Mouse (Mus musculus): ENCODE measurements around the gene Rogdi. TPM values are rescaled to one million over a fixed set of nuclear protein-coding genes. Genes with fewer than 3 reads are reported as not detected.

The Rogdi gene
- polyA plus RNA-seq, 1 experiment = 29.3 TPM

DNA sequence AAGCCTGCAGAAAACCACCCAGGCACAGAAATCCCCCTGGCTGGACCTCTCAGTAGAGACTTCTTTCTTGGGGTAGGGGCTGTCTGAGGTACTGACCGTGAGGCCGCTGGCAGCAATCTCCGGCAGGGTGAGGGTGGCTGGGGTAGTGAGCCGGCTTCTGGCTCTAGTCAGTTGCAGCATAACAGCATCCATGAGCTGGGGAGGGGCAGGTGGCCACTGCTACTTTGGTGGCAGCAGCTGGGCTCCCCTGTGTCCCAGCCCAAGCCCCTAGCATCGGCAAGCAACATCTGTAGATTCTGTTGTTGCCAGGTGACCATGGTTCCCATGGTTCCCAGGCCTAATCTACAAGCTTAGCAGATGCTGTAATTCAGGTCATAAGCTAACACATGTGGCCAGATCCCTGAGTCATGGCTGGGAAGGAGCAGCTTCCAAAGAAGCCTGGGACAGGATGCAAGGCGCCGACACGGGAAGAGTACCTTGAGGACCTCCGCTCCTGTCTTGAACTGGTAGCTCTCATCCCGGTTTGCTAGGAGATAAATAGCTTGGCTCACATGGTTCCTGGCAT, 2.9 kb downstream of the Rogdi start:
- peaks cover 6% of the 10 kb centered on the region for H3K4me1 ChIP-seq (ENCODE audit: control insufficient read depth, insufficient read depth, insufficient read length, low read length)
- H3K4me3 ChIP-seq (ENCODE audit: insufficient read depth, low read depth, low read length) = no peak overlapping the region
- no peak overlapping the region for H3K27ac ChIP-seq (replicated peaks; ENCODE audit: low read depth, low read length)

- peaks cover 6% of the 10 kb centered on the region for H3K4me1 ChIP-seq (ENCODE audit: control insufficient read depth, insufficient read depth, insufficient read length, low read length)
- no peak overlapping the region for H3K4me3 ChIP-seq (ENCODE audit: insufficient read depth, low read depth, low read length)
- H3K27ac ChIP-seq (replicated peaks; ENCODE audit: low read depth, low read length) = no peak overlapping the region
Measured at GRCm38 (mm10) chr16:5008076-5008475, 5.3 kb downstream of the Rogdi start.

- Histone ChIP-seq H3K27ac (replicated peaks; ENCODE audit: low read depth, low read length) (no peak overlapping the region), H3K4me3 (ENCODE audit: insufficient read depth, low read depth, low read length) (no peak overlapping the region), H3K4me1 (ENCODE audit: control insufficient read depth, insufficient read depth, insufficient read length, low read length) (peaks cover 6% of the 10 kb centered on the region)
Measured at GRCm38 (mm10) chr16:5007492-5007891, 5.9 kb downstream of the Rogdi start.

- peaks cover 1% of the 10 kb centered on the region; the same call in 1 of the 2 replicates for H3K4me1 ChIP-seq (ENCODE audit: control insufficient read depth, insufficient read depth, insufficient read length, low read length)
- H3K27ac ChIP-seq (replicated peaks; ENCODE audit: low read depth, low read length) = no peak within 1 kb of the TSS
- H3K4me3 ChIP-seq (ENCODE audit: insufficient read depth, low read depth, low read length) = no peak within 1 kb of the TSS
Measured at GRCm38 (mm10) chr16:5007067-5007466, 6.3 kb downstream of the Rogdi start, which contains the start of gene Smim22. Gene Smim22, plus strand, starts transcription at chr16:5007288.

GRCm38 (mm10) chr16:5000611-5001010, 12.7 kb downstream of the Rogdi start:
- H3K27ac ChIP-seq (replicated peaks; ENCODE audit: low read depth, low read length) = no peak overlapping the region
- H3K4me1 ChIP-seq (ENCODE audit: control insufficient read depth, insufficient read depth, insufficient read length, low read length) = peaks cover 9% of the 10 kb centered on the region
- no peak overlapping the region for H3K4me3 ChIP-seq (ENCODE audit: insufficient read depth, low read depth, low read length)

GRCm38 (mm10) chr16:4998984-4999383, 14.4 kb downstream of the Rogdi start:
- H3K4me3 ChIP-seq (ENCODE audit: insufficient read depth, low read depth, low read length) = no peak overlapping the region
- peaks cover 9% of the 10 kb centered on the region for H3K4me1 ChIP-seq (ENCODE audit: control insufficient read depth, insufficient read depth, insufficient read length, low read length)
- H3K27ac ChIP-seq (replicated peaks; ENCODE audit: low read depth, low read length) = no peak overlapping the region

- no peak within 1 kb of the TSS for H3K27ac ChIP-seq (replicated peaks; ENCODE audit: low read depth, low read length)
- peaks cover 9% of the 10 kb centered on the region for H3K4me1 ChIP-seq (ENCODE audit: control insufficient read depth, insufficient read depth, insufficient read length, low read length)
- no peak within 1 kb of the TSS for H3K4me3 ChIP-seq (ENCODE audit: insufficient read depth, low read depth, low read length)
Measured at GRCm38 (mm10) chr16:4997553-4997952, 15.8 kb downstream of the Rogdi start, which contains the start of gene Sept12. Gene Sept12, minus strand, starts transcription at chr16:4997852.

DNA sequence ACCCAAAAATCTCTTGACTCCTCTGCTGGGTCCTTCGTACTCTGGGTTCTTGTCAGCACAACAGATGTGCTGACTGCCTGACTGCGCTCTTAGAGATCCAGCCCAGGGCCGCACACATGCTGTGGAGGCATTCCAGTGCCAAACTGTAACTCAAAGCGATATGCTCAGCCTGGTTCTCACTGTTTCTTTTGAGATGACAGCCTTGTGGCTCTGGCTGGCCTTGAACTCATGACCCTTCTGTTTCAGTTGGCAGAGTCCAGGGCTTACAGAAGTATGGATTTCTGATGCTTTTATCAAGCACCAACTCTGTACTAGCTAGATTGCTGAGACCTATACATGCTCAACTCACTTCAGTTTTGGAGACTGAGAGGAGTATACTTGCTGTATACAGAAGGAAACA, 20.1 kb downstream of the Rogdi start:
- Histone ChIP-seq H3K4me1 (ENCODE audit: control insufficient read depth, insufficient read depth, insufficient read length, low read length) (peaks cover 9% of the 10 kb centered on the region), H3K27ac (replicated peaks; ENCODE audit: low read depth, low read length) (no peak overlapping the region), H3K4me3 (ENCODE audit: insufficient read depth, low read depth, low read length) (no peak overlapping the region)

DNA sequence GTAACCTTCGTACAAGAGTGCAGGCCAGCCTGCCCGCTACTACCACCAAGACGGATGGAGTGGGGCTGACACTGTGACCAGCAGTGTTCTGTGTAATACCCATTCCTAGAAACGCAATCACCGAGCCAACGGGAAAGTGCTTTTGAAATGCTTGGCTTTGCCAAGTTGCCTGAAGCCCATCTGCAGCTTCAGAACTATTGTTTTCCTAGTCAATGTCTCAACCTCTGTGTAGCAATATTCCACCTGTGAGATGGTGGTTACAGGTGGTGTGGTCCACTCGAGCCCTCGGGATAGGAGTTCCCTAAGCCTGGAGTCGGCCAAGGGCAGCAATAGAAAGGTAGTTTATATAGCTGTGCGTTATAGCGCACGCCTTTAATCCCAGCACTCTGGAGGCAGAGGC, 28.6 kb downstream of the Rogdi start:
- Histone ChIP-seq H3K4me3 (ENCODE audit: insufficient read depth, low read depth, low read length) (no peak overlapping the region), H3K4me1 (ENCODE audit: control insufficient read depth, insufficient read depth, insufficient read length, low read length) (no peaks in the 10 kb centered on the region), H3K27ac (replicated peaks; ENCODE audit: low read depth, low read length) (no peak overlapping the region)

DNA sequence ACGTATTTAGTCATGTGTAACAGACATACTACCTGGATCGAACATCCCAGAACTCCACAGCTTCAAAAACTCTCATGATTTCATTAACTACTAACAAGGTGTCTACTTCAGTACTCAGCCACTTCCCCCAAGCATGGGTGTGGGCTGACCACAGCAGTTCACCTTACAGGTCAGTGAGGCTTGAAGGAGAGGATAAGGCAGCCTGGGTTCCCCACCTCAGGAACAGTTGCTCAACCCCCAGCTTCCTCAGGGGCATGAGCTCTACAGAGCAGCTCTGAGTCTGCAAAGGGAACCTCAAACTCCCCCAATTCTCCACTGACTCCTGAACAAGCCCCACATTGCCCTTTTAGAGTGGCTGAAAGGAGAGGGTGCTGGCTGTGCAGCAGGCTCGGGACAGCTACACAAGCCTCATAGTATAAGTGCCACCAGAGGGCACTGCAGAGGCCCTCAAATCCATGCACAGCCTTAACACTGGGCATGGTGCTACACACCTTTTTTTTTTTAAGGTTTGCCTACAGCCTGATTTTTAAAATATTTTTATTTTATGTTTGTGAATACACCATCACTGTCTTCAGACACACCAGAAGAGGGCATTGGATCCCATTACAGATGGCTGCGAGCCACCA, 33.5 kb downstream of the Rogdi start:
- H3K4me3 ChIP-seq (ENCODE audit: insufficient read depth, low read depth, low read length) = no peak overlapping the region
- no peaks in the 10 kb centered on the region for H3K4me1 ChIP-seq (ENCODE audit: control insufficient read depth, insufficient read depth, insufficient read length, low read length)
- no peak overlapping the region for H3K27ac ChIP-seq (replicated peaks; ENCODE audit: low read depth, low read length)

GRCm38 (mm10) chr16:4978275-4979051, 34.9 kb downstream of the Rogdi start:
- Histone ChIP-seq H3K27ac (replicated peaks; ENCODE audit: low read depth, low read length) (no peak overlapping the region), H3K4me3 (ENCODE audit: insufficient read depth, low read depth, low read length) (no peak overlapping the region)

DNA sequence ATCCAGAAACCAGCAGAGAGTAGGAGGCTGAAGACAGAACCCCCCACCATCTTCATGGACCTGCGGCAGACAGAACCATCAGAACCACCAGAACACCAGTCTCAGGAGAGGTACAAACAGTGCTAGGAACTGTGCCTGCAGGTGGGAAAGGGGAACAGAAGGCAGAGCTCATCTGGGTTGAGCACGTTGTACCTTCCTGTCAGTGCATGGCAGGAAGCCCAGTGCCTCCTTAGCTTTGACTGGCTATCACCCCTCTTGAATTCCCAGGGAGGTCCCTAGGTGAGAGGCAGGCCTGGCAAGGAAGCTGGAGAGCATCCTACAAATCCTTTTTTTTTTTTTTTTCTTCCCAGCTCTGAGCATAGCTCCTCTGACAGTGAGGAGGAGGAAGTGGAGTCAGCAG, 37.2 kb downstream of the Rogdi start:
- Histone ChIP-seq H3K27ac (replicated peaks; ENCODE audit: low read depth, low read length) (no peak overlapping the region), H3K4me1 (ENCODE audit: control insufficient read depth, insufficient read depth, insufficient read length, low read length) (0 out of 2 replicates have a peak, but pooled peaks cover 3% of the 10 kb centered on the region), H3K4me3 (ENCODE audit: insufficient read depth, low read depth, low read length) (no peak overlapping the region)

More at GRCm38 (mm10) chr16:4978275-4979051, 34.9 kb downstream of the Rogdi start:
- no peaks in the 10 kb centered on the region for H3K4me1 ChIP-seq (ENCODE audit: control insufficient read depth, insufficient read depth, insufficient read length, low read length)

DNA sequence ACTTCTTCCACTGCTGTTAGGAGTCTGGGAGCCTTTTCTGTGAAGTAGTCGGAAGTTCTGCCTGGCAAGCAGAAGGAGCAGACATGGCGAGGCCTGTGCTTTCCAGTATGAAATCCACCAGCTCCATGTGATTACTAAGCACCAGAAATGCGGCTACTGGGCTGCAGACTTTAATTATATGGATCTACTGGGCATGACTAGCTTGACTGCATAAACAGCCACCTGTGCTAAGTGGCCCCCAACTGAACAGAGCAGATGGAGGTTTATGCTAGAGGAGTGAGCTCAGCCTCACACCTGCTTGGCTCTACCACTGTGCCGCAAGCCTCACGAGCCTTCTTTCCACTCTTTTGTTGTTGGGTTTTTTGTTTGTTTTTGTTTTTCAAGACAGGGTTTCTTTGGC, 38.8 kb downstream of the Rogdi start:
- H3K27ac ChIP-seq (replicated peaks; ENCODE audit: low read depth, low read length) = no peak overlapping the region
- no peak overlapping the region for H3K4me3 ChIP-seq (ENCODE audit: insufficient read depth, low read depth, low read length)
- H3K4me1 ChIP-seq (ENCODE audit: control insufficient read depth, insufficient read depth, insufficient read length, low read length) = 0 out of 2 replicates have a peak, but pooled peaks cover 3% of the 10 kb centered on the region

- H3K4me1 ChIP-seq (ENCODE audit: control insufficient read depth, insufficient read depth, insufficient read length, low read length) = 0 out of 2 replicates have a peak, but pooled peaks cover 3% of the 10 kb centered on the region
- no peak overlapping the region for H3K27ac ChIP-seq (replicated peaks; ENCODE audit: low read depth, low read length)
- no peak overlapping the region for H3K4me3 ChIP-seq (ENCODE audit: insufficient read depth, low read depth, low read length)
Measured at GRCm38 (mm10) chr16:4971626-4972025, 41.7 kb downstream of the Rogdi start.

DNA sequence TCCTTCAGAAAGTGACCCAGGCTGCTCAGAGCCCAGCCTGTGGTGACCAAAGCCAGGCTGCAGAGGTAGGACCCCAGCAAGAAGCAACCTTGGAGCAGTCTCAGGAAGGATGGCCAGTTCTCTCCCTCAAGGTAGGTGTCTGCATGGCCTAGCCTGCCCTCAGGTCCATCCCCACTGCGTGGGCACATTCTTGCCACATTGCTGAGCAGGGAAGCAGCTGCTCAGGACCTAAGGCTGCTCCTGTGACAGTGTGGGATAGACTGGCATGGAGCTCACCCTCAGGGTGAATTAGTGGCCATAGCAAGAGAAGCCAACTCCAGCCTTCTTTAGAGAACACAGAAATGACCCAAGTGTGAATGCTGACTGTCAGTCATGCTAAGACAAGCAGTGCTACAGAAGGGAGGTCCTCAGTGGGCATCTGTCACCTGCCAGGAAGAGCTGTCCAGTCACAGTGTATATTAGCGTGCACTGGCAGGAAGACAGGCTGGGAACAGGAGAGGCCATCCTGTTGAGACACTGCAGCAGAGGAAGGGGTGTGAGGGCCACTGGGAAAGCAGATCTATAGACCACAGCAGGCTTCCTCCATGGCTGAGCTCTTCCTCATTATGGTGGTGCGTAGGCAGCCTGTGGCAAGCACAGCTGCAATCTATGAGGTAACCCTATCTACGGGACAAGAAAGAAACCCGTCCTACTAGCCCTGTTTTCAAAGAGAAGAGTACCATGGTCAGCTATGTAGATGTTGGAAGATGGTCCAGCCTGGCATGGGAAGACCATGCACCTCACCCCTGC, 44.1 kb downstream of the Rogdi start:
- H3K4me1 ChIP-seq (ENCODE audit: control insufficient read depth, insufficient read depth, insufficient read length, low read length) = 0 out of 2 replicates have a peak, but pooled peaks cover 3% of the 10 kb centered on the region
- H3K27ac ChIP-seq (replicated peaks; ENCODE audit: low read depth, low read length) = no peak overlapping the region
- H3K4me3 ChIP-seq (ENCODE audit: insufficient read depth, low read depth, low read length) = no peak overlapping the region
